Mouse (Mus musculus) adrenal gland, adult (tissue): ENCODE data around the gene Sec22c.

Source experiments
- DNase-seq, 2 experiments: peaks; one replicate each; pipeline ENCODE4 v3.0.0; 2022 to 2023; ENCODE audit warnings: low spot score in 1 of 2; ENCODE audit not compliant: inconsistent age in 2 of 2

Gene Sec22c

DNA sequence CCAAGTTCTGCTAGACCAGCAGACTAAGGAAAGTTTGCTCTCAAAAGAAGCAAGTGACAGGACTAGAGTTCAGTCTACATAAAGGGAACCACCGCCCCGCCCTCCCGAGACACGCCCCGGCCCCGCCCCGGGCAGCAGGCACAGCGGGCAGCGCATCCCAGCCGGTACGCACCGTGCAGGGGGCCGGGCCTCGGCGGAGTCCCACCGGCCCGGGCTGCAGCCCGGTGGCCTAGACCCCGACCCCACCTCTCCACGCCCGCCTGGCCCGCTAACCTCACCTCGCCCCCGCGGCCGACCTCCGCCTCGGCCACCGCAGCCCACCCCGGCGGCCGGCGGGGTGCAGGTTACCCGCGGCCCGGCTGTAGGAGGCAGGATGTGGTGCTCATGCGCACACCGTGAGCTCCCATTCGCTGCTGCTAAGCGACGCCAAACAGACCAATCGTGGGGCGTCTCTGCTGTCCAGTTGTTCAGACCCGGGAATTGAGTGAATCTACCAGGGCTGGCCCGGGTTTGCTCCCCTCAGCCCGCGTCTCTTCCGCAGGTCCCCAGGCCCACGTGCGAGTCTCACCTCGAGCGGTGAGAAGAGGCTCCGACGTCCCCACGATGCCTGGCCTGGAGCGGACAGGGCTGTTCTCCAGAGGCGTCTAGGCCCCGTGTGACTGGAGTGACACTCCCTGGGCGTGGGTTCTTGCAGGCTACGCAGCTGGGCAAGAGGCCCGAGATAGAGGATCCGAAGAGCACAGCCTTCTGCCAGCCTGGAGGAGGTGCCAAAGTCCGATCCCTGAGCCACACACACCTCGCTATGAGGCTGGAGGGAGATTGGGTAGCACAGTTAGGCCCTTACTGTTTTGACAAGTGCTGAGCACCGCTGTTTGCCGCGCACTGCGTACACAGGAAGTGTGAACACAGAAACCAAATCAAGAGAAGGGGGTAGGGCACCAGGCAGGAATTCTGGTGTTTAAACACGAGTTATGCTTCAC lies at the start of gene Sec22c:
Sec22c (minus strand) TSS at position 845 of the 980 bp plus-strand sequence.
- DNase-seq: peak; percentile 94 to 98

DNA sequence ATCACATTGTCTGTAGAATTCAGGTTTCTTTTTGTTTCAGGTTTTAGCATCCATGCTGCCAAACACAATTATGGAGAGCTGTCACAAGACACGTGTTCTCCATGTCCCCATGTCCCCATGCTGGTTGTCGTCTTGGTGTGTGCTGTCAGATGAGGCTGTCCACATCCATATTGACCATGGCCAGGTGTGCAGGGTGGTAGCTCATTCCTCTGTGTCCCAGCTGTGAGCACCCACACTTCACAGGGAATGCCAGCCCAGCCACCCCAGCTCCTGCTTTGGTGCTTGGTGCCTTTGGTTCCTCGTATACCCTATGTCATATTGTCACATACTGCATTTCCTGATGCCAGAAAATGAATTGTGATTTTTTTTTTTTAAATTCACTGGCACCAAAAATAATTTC lies 49.3 kb upstream of the Sec22c start:
- peak in 1 of 2 experiments; percentile 15 for DNase-seq

DNA sequence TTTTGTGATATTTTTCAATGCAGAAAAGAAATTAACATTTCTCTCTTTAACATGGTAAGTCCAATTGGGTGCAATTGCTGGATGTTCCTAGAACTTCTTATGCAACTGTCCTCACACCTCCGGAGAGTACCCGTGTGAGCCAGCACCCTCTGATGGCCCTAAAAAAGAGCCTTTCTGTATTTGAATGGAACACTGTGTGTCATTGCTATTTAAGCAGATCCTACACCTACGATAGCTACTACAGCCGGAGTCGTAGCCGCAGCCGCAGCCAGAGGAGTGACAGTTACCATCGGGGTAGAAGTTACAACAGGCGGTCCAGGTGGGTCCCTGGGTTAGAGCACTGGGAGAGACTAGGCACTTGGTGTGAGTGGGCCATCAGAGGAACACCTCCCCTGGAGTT lies 47.5 kb upstream of the Sec22c start:
- peak in 1 of 2 experiments; percentile 16 for DNase-seq

DNA sequence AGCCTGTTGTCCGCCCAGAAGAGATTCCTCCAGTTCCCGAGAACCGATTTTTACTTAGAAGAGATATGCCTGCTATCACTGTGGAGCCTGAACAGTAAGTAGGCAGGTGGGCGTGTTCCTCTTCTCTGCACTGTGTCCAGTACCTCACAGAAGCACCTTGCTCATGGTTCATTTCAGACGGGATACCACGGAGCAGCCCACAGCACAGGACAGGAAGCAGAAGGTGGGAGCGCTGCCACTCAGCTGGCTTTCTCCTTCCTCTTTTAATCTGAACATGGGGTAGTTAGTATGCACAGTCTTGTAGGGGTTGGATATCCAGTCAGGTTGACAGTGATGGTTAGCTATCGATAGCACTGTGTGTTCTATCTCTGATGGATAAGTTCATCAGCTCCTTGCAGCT lies 38.8 kb upstream of the Sec22c start:
- no peak for DNase-seq

DNA sequence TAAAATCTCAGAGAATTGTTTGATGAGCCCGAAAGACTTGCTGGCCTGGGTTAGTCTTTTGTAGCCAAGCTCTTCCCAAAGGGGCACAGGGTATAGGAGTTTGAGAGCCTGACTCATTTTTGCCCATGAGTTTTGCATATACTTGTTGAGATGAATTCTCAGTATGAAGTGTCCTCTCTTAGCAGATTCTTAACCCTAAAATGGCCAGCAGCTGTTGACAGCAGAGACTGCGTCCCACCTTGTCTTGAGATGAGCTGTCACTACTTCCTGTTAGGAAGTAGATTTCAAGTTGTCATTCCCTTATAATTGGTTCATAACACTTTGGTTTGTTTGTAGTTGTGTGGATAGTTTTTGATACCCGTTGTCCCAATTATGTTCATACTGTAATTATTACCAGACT lies 35.9 kb upstream of the Sec22c start:
- no peak for DNase-seq

DNA sequence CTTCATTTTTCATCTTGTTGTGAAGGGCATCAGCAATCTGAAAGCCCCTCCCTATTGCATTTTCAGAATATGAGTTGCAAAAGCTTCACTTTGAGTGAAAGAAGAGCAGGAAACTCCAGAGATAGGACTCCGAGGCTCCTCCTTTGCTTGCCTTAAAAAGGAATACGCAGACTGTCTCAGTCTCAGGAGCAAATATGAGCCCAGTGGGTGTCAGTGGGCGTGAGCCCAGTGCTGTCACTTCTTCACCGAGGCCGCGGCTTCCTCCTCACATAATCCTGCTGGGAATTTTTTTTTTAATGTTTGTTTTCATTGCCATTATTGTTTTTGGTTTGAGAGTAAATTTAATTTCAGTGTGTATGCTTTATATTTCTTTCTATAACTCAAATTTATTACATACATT lies 35.2 kb upstream of the Sec22c start:
- DNase-seq: no peak

DNA sequence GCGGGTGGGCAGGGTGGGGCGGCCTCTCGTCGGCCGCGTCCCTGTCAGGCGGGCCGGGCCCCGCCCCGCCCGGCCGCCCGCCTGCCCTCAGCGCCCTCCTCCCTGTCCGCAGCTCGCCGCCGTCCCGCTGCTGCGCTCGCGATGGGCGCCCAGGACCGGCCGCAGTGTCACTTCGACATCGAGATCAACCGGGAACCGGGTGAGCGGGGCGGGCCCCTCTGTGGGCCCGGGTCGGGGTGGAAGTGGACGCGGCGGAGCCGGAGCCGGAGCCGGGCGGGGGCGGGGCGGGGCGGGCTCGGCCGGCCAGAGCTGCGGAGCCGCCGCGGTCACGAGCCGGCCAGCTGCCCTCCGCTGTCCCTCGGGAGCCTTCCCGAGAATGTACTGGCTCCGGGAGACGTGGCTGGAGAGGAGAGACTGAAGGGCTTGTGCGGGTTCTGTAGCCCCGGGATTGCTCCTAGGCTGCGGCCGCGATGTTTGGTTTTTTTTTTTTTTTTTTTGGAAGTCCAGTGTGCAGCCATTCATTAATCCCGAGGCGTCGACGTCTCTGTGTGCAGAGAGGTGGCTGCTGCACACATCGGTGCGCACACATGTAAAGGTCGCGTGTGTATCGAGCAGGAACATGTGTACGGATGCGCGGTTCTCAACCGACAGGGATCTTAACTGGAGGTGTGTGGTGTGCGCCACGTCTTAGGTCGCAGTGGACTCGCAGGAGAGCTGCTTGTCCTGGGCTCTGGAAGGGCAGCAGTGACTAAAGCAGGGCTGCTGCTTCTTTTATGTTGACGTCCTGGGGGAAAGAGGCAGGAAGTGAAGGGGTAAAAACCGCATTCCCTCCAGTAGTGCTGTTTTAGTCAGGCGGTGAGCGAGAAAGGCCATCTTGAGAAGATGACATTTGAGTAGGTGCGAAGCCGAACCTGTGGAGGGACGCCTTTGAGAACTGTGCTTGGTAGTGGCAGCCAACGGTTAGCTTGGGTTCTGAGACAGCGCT lies 14.3 kb upstream of the Sec22c start:
- DNase-seq: peak; percentile 48 to 78

DNA sequence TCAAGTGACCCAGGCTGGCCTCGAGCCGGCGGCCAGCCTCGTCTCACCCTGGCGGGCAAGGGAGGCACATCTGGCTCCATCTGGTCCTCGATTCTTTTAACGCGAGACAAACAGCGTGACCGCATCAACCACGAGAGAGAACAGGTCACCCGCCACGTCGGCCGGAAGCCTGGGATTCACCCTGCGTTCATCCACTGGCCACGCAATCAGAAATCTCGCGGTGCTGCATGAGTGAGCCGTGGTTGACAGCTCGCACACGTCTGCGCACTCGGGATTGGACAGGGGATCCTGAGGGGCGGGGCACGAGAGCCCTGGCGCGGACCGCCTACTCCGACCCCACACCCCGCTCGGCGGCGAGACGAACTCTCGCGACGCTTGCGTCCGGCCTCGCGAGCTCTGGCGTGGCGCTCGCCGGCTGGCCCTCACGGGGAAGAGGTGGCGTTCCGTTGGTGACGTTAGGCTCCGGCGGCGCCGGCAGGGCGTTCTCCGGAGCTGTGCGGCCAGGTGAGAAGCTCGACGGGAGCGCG lies 13.6 kb upstream of the Sec22c start, which contains the start of gene Nktr:
Nktr (plus strand) TSS at position 378 of the 527 bp plus-strand sequence.
- DNase-seq: peak; percentile 99

DNA sequence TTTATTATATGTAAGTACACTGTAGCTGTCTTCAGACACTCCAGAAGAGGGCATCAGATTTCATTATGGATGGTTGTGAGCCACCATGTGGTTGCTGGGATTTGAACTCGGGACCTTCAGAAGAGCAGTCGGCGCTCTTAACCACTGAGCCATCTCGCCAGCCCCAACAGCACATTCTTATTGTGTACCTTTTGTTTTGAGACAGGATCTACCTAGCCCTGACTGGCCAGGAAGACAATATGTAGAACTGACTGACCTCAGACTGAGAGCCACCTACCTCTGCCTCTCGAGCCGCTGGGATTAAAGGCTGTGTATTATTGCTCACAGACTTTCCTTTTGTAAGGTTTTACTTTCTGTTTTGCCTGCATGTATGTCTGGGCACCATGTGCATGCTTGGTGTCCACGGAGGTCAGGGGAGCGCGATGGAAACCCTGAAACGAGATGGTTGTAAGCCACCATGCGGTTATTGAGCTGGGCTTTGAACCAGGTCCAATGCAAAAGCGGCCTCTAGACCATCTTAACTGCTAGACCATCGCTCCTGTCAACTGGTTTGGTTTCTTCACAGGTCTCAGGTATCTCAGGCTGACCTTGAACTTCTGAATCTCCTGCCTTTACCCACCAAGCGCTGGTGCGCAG lies 12.9 kb upstream of the Sec22c start:
- DNase-seq: peak in 1 of 2 experiments; percentile 52

DNA sequence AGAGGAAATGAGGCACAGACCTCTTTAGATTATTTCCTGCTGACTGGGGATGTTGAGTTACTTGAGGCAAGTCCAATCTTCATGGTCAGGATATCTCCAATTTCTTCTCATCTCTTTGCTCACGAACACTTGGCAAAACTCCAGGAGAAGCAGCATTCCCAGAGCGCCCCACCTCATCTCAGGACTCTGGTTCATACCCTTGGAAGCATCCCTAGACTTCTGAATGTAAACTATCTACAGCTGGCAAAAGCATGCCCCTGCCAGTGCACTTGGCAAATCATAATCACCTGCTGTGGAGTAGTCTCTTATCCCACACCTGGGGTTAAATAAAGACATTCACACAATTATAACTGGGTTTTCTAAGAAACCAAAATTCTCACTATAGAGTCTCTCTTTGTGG lies 11.8 kb upstream of the Sec22c start:
- no peak for DNase-seq

DNA sequence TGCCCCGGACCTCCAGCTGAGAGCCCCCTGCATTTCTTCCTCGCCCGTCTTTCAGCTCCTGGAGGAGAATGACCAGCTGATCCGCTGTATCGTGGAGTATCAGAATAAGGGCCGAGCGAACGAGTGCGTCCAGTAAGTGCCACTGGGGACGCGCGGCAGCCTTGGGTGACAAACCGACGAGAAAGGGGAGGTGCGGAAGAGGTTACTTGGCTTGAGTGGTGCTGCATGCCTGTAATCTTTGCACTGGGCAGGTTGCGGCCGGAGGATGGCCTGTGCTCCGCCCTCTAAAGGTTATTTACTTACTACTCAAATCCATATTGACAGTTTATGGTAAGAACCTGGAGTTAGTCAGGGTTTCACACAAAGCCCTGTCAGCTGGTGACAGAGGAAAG lies 5.3 kb upstream of the Sec22c start:
- no peak for DNase-seq

DNA sequence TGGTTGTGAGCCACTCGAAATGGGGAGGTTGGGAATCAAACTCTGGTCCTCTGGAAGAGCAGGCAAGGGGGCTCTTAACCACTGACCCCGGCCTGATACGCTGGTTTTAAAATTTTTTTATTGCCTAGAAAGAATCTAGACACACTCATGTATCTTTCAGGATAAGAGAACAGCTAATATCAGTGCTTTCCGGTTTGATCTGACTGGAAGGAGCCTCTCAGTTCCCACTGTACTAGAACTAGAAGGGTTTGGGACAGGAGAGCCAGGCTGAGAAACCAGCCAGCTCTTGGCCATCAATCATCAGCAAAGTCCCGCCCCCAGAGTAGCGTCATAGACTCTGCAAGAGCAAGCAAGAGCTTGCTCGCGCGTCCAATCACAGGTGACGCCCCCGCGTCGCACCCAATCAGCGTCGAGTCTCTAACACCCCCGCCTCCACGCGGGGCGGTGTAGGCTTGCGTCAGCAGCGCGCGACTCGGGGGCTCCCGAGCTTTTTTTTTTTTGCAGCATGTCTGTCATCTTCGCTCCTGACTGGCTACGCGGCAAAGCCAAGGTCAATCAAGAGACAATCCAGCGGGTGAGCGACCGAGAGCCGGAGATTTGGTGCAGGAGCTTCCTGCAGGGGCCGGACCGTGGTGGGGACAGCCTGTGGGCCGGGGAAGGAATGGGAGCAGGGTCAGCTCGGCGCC lies 4.8 kb upstream of the Sec22c start, which contains the start of gene Ss18l2:
Ss18l2 (plus strand) TSS at position 432 of the 686 bp plus-strand sequence.
- peak; percentile 98 to 99 for DNase-seq

DNA sequence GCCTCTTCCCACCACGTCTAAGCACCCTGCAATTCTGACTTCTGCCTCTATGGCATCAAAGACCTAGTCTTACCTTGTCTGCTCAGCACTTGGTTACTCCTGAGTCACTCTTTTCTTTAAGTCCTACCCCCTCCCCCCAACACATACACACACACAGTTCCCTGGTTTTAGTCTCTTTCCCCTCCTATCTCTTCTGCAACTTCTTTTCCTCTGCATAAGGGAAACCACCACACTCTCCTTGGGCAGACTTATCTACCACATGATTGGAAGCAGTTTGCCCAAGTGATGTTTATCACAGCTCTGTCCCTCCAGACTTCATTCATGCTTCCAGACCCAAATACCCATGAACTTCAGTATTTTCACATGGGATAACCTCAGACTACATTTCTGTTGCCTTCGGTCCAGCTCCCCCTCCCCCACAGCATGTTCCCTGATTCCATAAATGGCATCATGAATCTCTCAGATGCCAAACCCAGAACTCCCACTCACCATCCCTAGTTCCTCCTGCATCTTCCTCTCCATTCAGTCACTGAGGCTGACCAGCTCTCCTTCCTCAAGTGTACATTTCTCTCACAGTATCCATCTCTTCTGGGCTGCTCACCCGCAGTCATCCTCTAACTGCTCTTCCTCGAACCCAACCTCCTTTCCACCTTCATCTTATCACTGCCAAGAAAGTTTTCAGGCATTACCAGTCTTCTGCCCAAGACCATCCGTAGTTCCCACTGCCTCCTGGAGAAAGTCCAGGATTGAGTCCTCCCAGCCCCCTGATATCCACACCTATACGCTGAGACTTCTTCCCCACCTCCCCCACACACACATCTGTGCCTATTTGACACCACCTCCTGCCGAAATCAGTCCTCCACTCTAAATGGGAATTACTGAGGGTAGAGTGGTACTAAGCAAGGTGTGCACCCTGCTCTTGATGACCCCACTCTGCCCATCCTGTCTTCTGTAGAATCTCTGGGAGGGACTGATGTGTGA lies 3.5 kb upstream of the Sec22c start:
- DNase-seq: peak in 1 of 2 experiments; percentile 13

DNA sequence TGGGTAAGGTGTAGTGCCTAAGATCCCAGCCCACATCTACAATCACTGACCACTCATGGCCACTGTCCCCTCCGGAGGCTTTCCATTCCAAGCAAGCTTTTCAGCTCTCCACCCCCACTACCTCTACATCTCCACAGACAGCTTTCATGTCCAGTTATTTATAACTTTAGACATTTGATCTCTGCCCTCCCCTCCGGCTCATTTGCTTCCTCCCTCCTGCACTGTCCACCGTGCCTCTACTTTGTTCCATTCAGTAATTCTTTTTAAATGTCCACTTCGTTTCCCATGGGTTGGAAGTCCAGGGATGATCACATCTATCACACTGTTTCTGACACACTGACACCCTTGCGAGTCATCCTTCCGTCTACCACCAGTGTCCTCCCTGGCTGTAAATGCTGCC lies 2.5 kb upstream of the Sec22c start:
- no peak for DNase-seq

DNA sequence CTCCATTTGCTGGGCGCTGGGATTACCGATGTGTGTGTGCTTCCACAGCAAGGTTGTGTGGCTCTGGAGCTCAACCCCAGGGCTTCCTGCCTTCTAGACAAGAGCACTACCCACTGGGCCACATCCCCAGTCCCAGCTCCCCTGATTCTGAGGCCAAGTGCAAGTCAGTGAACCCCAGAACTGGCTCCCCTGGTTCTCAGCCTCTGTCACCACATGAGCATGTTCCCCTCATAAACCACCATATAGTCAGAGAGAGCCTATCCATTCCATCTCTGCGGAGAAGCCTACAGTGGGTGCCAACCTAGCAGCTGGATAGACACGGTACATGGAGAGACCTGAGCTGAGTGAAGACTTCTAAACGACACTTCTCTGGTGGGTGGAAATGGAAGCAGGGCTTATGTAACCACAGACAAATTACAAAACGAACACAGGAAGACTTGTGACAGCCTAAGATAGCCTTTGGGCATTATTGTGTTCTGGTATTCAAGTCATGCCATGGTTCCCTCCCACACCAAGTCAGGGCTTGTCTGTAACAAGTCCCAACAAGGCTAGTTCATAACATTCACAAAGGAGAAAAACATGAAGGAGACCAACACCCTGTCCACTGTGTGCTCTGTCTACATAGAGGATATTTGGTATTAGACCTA lies 862 bp upstream of the Sec22c start:
- DNase-seq: no peak

DNA sequence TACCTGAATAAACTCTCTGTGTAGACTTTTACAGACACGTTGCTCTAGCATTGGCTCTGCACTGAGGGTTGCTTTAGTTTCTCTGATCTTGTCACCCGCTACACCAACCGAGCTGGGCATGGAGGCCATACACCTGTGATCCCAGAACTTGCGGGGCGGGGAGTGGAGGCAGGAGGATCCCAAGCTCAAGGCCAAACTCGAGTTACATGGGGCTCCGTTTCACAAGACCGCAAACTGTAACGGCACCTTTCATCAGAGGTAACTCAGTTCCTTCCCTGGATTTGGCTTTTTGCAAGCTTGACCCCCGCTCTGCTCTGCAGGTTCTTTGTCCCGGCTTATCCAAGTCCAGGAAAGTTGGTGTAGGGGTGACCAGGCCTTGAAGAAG lies 1.0 kb downstream of the Sec22c start:
- no peak for DNase-seq

DNA sequence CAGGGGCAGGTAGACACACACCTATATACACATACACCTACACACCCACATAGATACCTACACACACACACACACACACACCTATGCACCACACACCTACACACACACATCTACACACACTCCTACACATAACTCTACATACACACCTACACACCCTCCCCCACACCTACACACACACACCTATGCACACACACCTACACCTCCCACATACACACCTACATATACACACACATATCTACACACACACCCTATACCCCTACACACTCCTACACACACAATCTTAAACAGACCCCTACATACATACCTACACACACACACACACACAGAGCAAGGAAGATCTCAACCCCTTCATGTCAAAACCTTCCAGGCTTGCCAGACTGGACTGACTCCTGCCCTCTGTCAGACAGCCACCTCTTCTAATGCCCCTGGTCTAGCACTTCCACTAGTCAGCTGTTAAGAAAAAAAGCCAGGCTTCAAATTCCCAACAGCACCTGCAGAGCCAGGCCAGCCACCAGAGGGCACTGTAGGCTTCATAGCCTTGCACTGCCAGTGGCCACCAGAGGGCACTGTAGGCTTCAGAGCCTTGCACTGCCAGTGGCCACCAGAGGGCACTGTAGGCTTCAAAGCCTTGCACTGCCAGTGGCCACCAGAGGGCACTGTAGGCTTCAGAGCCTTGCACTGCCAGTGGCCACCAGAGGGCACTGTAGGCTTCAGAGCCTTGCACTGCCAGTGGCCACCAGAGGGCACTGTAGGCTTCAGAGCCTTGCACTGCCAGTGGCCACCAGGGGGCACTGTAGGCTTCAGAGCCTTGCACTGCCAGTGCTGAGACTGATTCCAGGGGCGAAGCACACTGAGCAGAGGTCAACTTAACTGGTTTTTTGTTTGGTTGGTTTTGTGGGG lies 7.9 kb downstream of the Sec22c start:
- DNase-seq: peak; percentile 48 to 86
